Mouse (Mus musculus): Measurements from ENCODE around the gene Atxn2l.

- TF ChIP-seq CTCF (IDR thresholded peaks at IDR 0.05; ENCODE audit: low read depth, low read length) = no peak
- TF ChIP-seq POLR2AphosphoS5 (IDR thresholded peaks at IDR 0.05; ENCODE audit: insufficient replicate concordance, low read depth, low read length) = no peak
- no peak for TF ChIP-seq GATA2 (IDR thresholded peaks at IDR 0.05; ENCODE audit: borderline replicate concordance, low read depth, low read length)
- no peak for TF ChIP-seq GATA1 (IDR thresholded peaks at IDR 0.05; ENCODE audit: borderline replicate concordance, low read length)
Observed at GRCm38 (mm10) chr7:126465246-126466030, 37.8 kb downstream of the Atxn2l start.
